Mouse (Mus musculus): ENCODE results near the gene Mfap1a. TPM values are rescaled to one million over a fixed set of nuclear protein-coding genes. Genes with fewer than 3 reads are reported as not detected.

The Mfap1a gene
- polyA plus RNA-seq, 1 experiment from 2014 or later: 24.5 TPM

DNA sequence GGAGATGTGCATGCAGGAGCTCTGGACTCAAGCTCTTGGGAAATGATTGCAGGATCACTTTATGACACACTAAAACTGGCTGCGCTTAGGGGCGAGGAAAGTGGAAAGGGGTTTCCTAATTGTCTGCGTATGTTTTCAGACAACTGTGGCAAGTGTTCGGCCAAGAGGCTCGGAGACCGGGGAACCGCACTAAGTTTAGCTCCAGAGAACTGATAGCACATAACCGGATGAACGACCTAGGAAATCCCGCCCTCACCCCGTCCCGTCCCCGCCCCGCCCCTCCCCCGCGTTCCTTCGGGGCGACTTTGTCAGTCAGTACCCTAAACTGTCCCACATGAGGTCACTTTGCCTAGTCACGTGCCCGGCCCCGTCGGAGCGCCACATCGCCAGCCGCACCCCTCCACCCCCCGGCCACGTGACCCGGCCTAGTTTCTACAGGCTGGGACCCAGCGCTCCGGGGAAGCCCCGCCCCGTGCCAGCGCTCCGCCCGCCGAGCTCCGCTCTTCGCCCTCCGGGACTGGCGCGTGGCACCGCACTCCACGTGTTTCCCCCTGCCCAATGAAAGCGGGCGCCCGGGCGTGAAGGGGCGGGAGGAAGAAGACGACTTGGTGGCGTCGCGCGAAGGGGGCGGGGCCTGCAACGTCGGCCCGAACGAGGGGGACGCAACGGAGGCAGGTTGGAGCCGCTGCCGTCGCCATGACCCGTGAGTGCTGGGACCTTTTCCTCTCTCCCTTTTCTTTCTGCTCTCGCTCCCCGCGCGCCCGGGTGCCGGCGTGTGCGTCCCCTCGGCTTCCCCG lies 57.5 kb downstream of the Mfap1a start, which contains the start of gene Serf2:
Gene Serf2, plus strand, starts transcription at position 457 of the 797 bp plus-strand sequence.
- peak within 1 kb of the TSS; percentile 97 for H3K27ac ChIP-seq
- peak; percentile 98 for ATAC-seq (ENCODE audit: insufficient read depth, low FRiP score, low read depth)
- peak within 1 kb of the TSS; percentile 83 for H3K4me2 ChIP-seq
- H3K27me3 ChIP-seq (replicated peaks): no peaks in the 10 kb centered on the region
- H3K4me3 ChIP-seq (replicated peaks): peak within 1 kb of the TSS; percentile 100
- H3K9ac ChIP-seq: peak within 1 kb of the TSS; percentile 100
- no peaks in the 10 kb centered on the region for H3K9me3 ChIP-seq
- under 1% methylated on average over 64 of the region's 74 CpGs for WGBS
- peaks cover 11% of the 10 kb centered on the region; the same call in 1 of the 2 replicates for H3K36me3 ChIP-seq
- peaks cover 14% of the 10 kb centered on the region; the same call in 1 of the 2 replicates for H3K4me1 ChIP-seq

DNA sequence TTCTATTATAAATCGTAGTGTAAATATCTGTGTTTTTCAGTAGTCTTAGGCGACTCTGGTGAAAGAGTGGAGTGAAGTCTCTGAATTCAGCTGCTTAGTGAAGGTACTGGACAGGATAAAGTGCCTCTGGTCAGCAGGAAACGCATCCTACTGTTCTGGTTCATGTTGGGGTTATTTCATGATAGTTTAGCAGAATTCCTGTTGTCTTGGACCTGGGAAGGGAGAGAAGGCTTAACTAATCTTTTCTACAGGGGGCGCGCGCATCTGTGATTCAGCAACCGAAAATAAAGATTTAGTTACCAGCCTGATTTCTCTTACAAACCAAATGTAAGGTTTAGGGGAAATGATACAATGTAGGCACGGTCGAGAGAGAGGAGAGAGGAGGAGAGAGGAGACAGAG lies 58.3 kb downstream of the Mfap1a start:
- Histone ChIP-seq H3K9ac (no peak overlapping the region; the same call in 1 of the 2 replicates), H3K4me2 (peak overlapping the region; percentile 83), H3K27ac (peak overlapping the region; percentile 97), H3K4me3 (replicated peaks) (peak overlapping the region; percentile 100), H3K4me1 (peaks cover 13% of the 10 kb centered on the region; the same call in 1 of the 2 replicates), H3K36me3 (peaks cover 11% of the 10 kb centered on the region; the same call in 1 of the 2 replicates), H3K9me3 (no peaks in the 10 kb centered on the region), H3K27me3 (replicated peaks) (no peaks in the 10 kb centered on the region)
- WGBS: 9% methylated on average over 9 of the region's 9 CpGs
- no peak for ATAC-seq (ENCODE audit: insufficient read depth, low FRiP score, low read depth)

DNA sequence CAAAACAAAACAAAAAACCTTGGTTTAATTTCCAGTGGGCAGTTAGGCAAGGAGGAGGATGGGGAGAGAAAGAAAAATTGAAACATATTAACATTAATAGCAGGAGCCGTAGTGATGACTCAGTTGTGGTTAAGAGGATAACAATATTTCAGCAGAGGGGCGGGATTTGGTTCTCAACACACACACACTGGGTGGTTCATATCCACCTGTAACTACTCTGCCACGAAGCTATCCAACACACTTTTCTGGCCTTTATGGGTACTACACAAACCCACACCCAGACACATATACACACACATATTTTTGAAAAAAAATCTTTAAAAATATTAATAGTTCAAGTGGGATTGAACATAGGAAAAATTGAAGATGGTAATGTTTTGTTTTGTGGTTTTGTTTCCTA lies 59.5 kb downstream of the Mfap1a start:
- Histone ChIP-seq H3K4me1 (peaks cover 19% of the 10 kb centered on the region), H3K4me2 (no peak overlapping the region), H3K9ac (no peak overlapping the region), H3K27me3 (replicated peaks) (no peaks in the 10 kb centered on the region), H3K4me3 (replicated peaks) (no peak overlapping the region), H3K36me3 (no peaks in the 10 kb centered on the region), H3K9me3 (no peaks in the 10 kb centered on the region), H3K27ac (no peak overlapping the region)
- 76% methylated on average over 3 of the region's 3 CpGs for WGBS
- ATAC-seq (ENCODE audit: insufficient read depth, low FRiP score, low read depth): no peak

DNA sequence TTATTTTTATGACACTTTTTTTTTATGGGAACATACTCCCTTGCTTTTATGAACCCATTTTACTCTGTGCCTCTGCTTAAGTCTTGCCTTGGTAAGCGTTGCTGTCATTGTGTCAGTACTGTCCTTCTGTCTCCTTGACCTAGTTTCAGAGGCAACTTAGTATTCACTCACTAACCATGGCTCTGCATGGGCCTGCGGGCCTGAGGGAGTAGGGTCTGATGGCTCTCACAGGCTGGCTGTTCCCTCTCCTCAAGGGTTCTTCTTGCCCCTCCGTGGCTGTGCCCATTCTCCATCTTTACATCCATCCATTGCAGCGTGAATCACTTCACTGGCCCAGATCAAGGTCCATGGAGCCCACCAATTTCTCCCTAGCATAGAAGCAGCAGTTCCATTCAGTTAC lies 60.0 kb downstream of the Mfap1a start:
- H3K27me3 ChIP-seq (replicated peaks): no peaks in the 10 kb centered on the region
- 83% methylated on average over 4 of the region's 4 CpGs for WGBS
- no peaks in the 10 kb centered on the region for H3K36me3 ChIP-seq
- no peak overlapping the region for H3K4me2 ChIP-seq
- H3K4me1 ChIP-seq: peaks cover 20% of the 10 kb centered on the region
- H3K27ac ChIP-seq: no peak overlapping the region
- H3K9me3 ChIP-seq: no peaks in the 10 kb centered on the region
- ATAC-seq (ENCODE audit: insufficient read depth, low FRiP score, low read depth): no peak
- no peak overlapping the region for H3K9ac ChIP-seq
- no peak overlapping the region for H3K4me3 ChIP-seq (replicated peaks)

DNA sequence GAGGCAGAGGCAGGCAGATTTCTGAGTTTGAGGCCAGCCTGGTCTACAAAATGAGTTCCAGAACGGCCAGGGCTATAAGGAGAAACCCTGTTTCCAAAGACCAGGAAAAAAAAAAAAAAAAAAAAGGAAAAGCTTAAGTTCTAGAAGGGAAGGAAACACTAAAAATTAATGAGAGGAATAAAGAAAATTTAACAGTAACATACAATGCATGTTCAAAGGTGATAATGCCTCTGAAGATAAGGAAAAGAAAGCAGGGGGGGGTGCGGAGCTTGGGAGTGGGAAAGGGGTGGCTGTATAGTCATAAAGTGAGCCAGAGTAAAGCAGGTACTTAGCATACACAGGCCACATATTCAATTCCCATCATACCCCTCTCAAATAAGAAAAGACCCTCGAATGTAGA lies 61.3 kb downstream of the Mfap1a start:
- no peak overlapping the region for H3K4me2 ChIP-seq
- no peaks in the 10 kb centered on the region for H3K9me3 ChIP-seq
- no peak overlapping the region for H3K4me3 ChIP-seq (replicated peaks)
- H3K27ac ChIP-seq: no peak overlapping the region
- 80% methylated on average over 3 of the region's 3 CpGs for WGBS
- peaks cover 12% of the 10 kb centered on the region for H3K4me1 ChIP-seq
- ATAC-seq (ENCODE audit: insufficient read depth, low FRiP score, low read depth): no peak
- no peaks in the 10 kb centered on the region for H3K27me3 ChIP-seq (replicated peaks)
- H3K36me3 ChIP-seq: no peaks in the 10 kb centered on the region
- H3K9ac ChIP-seq: no peak overlapping the region

DNA sequence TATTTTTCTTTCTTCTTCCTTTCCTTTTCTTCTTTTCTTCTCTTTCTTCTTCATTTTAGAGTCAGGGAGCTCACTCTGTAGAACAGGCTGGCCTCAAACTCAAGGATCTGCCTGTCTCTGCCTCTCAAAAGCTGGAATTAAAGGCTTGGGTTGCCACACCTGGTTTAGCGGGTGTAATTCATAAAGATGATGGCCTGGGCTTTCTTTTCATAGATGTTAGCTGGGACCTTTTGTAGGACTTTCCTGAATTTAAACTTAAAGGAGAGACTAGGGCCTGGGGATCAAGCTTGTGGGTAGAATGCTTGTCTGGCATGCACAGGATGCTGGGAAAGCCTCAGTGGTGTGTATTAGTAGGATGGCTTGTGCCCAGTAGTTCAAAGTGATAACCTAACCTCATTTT lies 62.3 kb downstream of the Mfap1a start, which contains the start of gene Ell3:
Gene Ell3, minus strand, starts transcription at position 101 of the 400 bp plus-strand sequence.
- ATAC-seq (ENCODE audit: insufficient read depth, low FRiP score, low read depth): no peak
- Histone ChIP-seq H3K4me3 (replicated peaks) (peak within 1 kb of the TSS; percentile 45; the same call in 1 of the 2 replicates), H3K27me3 (replicated peaks) (no peaks in the 10 kb centered on the region), H3K9me3 (no peaks in the 10 kb centered on the region), H3K27ac (no peak within 1 kb of the TSS), H3K9ac (no peak within 1 kb of the TSS), H3K4me1 (peaks cover 12% of the 10 kb centered on the region), H3K36me3 (peaks cover 4% of the 10 kb centered on the region; the same call in 1 of the 2 replicates), H3K4me2 (peak within 1 kb of the TSS; percentile 87)
- 83% methylated on average over 1 of the region's 1 CpGs for WGBS

DNA sequence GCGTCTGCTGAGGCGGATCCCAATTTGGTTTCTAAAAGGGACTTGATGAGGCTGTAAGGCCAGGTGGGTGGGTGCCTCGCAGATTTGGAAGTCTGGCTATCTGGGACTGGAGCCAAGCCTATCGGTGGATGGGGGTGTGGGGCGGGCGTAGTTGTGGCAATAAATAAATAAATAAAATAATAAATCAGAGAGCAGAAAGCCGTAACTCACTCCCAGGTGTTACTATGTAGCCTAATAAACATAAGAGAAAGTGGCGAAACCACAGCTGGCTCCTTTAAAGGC lies 63.5 kb downstream of the Mfap1a start:
- Histone ChIP-seq H3K27me3 (replicated peaks) (no peaks in the 10 kb centered on the region), H3K4me3 (replicated peaks) (peak overlapping the region; percentile 45), H3K9me3 (no peaks in the 10 kb centered on the region), H3K4me1 (peaks cover 12% of the 10 kb centered on the region), H3K4me2 (peak overlapping the region; percentile 87), H3K27ac (no peak overlapping the region), H3K9ac (no peak overlapping the region), H3K36me3 (peaks cover 13% of the 10 kb centered on the region)
- no peak for ATAC-seq (ENCODE audit: insufficient read depth, low FRiP score, low read depth)
- WGBS: 14% methylated on average over 8 of the region's 8 CpGs

DNA sequence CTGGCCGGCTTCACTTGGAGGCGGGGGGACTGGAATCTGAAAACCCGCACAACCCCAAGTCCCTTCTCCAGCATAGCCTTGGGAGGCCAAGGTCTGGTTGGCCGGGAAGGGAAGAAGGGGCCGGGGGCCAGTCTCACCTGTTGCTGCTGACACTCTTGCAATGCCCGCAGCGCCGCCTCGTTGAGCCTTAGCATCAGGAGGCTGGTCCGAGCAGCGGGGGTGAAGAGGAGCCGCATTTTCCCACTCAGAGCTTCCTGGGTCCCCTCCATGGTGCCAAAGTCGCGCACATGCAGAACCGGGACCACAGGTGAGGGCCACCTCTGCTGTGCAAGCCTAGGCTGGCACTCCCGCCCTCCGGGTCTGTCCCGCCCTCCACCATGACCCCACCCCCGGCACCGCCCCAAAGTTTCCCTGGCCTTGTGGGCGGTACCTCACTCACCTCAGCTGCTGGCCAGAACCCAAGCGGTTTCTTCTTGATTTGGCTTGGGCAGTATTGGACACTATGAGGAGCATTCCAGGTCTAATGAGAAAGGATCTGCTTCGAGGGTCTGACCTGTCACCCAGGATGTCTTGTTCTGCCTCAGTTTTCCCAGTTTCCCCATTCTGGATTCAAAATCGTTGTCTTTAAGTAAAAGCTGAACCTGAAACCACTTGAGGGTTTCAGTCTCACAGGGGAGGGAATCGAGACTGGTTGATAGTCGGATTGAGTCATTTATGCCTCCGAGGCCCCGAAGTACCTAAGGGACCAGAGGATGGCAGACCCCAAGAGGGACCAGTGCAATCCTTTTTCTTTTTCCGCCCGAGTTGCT lies 64.0 kb downstream of the Mfap1a start:
- H3K9me3 ChIP-seq: no peaks in the 10 kb centered on the region
- H3K4me2 ChIP-seq: peak overlapping the region; percentile 87
- peak overlapping the region; percentile 33; the same call in 1 of the 2 replicates for H3K9ac ChIP-seq
- peak overlapping the region; percentile 45 for H3K4me3 ChIP-seq (replicated peaks)
- H3K4me1 ChIP-seq: peaks cover 12% of the 10 kb centered on the region
- peaks cover 16% of the 10 kb centered on the region for H3K36me3 ChIP-seq
- ATAC-seq (ENCODE audit: insufficient read depth, low FRiP score, low read depth): peak; percentile 91
- H3K27ac ChIP-seq: no peak overlapping the region
- H3K27me3 ChIP-seq (replicated peaks): no peaks in the 10 kb centered on the region
- 1% methylated on average over 30 of the region's 30 CpGs for whole genome bisulfite sequencing

Small RNA genes lying within 50 kb of the gene (microRNA-seq; reads per million reads assigned to microRNA genes)
- not detected for gene Gm22953

Other genes starting within 250 kb of the Mfap1a start
- gene Trp53bp1, start 235.3 kb downstream of the Mfap1a start, polyA plus RNA-seq (2015; fragmentation: Nextera tagmentation; extraction: Ambion mirVana): 51.9 and 60.6 TPM in 2 replicates
- 4.0 and 5.3 TPM in 2 replicates for gene Map1a, start 217.1 kb downstream of the Mfap1a start, polyA plus RNA-seq (2015; fragmentation: Nextera tagmentation; extraction: Ambion mirVana)
- 16.7 and 18.1 TPM in 2 replicates for gene Ppip5k1, start 151.3 kb downstream of the Mfap1a start, polyA plus RNA-seq (2015; fragmentation: Nextera tagmentation; extraction: Ambion mirVana)
- gene Ckmt1, start 149.0 kb downstream of the Mfap1a start, polyA plus RNA-seq (2015; fragmentation: Nextera tagmentation; extraction: Ambion mirVana): 157 and 165 TPM in 2 replicates
- gene Strc, start 119.5 kb downstream of the Mfap1a start, polyA plus RNA-seq (2015; fragmentation: Nextera tagmentation; extraction: Ambion mirVana): not detected in 2 replicates
- gene Pdia3, start 92.9 kb downstream of the Mfap1a start, polyA plus RNA-seq (2015; fragmentation: Nextera tagmentation; extraction: Ambion mirVana): 742 and 872 TPM in 2 replicates
- gene Catsper2, start 92.9 kb downstream of the Mfap1a start, polyA plus RNA-seq (2015; fragmentation: Nextera tagmentation; extraction: Ambion mirVana): 1.6 and 2.3 TPM in 2 replicates
- 10.1 and 10.9 TPM in 2 replicates for gene Ell3, start 62.4 kb downstream of the Mfap1a start, polyA plus RNA-seq (2015; fragmentation: Nextera tagmentation; extraction: Ambion mirVana)
- gene Serf2, start 57.5 kb downstream of the Mfap1a start, polyA plus RNA-seq (2015; fragmentation: Nextera tagmentation; extraction: Ambion mirVana): 449 and 538 TPM in 2 replicates
- gene Hypk, start 53.4 kb downstream of the Mfap1a start, polyA plus RNA-seq (2015; fragmentation: Nextera tagmentation; extraction: Ambion mirVana): 96.0 and 102 TPM in 2 replicates
- 0.30 and 0.67 TPM in 2 replicates for gene Serinc4, start 49.9 kb downstream of the Mfap1a start, polyA plus RNA-seq (2015; fragmentation: Nextera tagmentation; extraction: Ambion mirVana)
- 45.7 and 47.5 TPM in 2 replicates for gene Mfap1b, start 32.6 kb downstream of the Mfap1a start, polyA plus RNA-seq (2015; fragmentation: Nextera tagmentation; extraction: Ambion mirVana)
- 7.7 and 8.0 TPM in 2 replicates for gene Wdr76, start 58 bp upstream of the Mfap1a start, polyA plus RNA-seq (2015; fragmentation: Nextera tagmentation; extraction: Ambion mirVana)